Mouse (Mus musculus): ENCODE measurements around the gene Ackr4.

DNA sequence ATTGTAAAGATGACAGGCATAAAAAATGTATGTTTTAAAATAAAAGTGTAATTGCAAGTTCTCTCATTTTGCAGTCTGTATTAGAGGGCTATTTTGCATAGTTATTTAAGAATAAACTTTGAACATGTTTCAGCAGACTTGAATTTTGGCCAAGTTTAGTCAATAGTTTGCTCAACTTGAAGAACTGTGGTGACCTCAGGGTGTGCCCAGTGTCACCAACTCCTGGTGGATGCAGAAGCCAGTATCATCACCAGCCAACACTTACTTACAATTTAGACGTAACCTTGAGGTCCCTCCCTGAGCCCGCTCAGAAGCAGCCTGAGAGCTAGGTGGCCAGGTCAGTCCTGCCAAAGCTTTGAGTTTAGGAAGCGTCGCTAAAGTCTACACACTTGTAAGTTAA, 83.1 kb downstream of the Ackr4 start:
- no peak for TF ChIP-seq POLR2A (IDR thresholded peaks at IDR 0.05; ENCODE audit: insufficient read depth, low read length)
- TF ChIP-seq CTCF (IDR thresholded peaks at IDR 0.05; ENCODE audit: low read depth, low read length), result no peak
